Mouse (Mus musculus) lung, adult 2 months (tissue): ENCODE measurements around the gene Plgrkt. TPM values are rescaled to one million over a fixed set of nuclear protein-coding genes. Genes with fewer than 3 reads are reported as not detected.

Experiments used
- DNase-seq: peaks from one replicate; pipeline ENCODE4 v3.0.0; 2022
- H3K4me1 ChIP-seq: fragments of 200-500 bp; 2 replicates; pipeline ENCODE4 v1.6.1; 2011; ENCODE audit warnings: low read length; ENCODE audit not compliant: control insufficient read depth, insufficient read depth
- H3K4me3 ChIP-seq: fragments of 200-500 bp; replicated peaks from 2 replicates; pipeline ENCODE3; 2011; ENCODE audit warnings: low read depth, mild to moderate bottlenecking, control low read depth, low read length; ENCODE audit errors: extremely low read depth
- CTCF ChIP-seq: fragments of 200-500 bp; IDR thresholded peaks from 2 replicates; pipeline ENCODE4 v1.5.1; 2011; ENCODE audit warnings: mild to moderate bottlenecking, low read length, control low read depth; ENCODE audit not compliant: insufficient read depth
- POLR2A ChIP-seq: fragments of 200-500 bp; IDR thresholded peaks from 2 replicates; pipeline ENCODE4 v1.6.1; 2011; ENCODE audit warnings: low read depth, mild to moderate bottlenecking, control low read depth, low read length, borderline replicate concordance; ENCODE audit errors: extremely low read depth
- WGBS: fragments of 180-500 bp; shearing (Covaris S2); methylation state at CpG from one replicate; pipeline ENCODE4 v1.1.7; 2018; 5-methylcytosine and 5-hydroxymethylcytosine counted together
- polyA plus RNA-seq: library from polyadenylated mRNA; depleted of rRNA; stranded (reverse); fragments of >200 nt; gene quantifications from 2 replicates; pipeline ENCODE4 v1.2.3, GENCODE M21; 2012

The Plgrkt gene
- polyA plus RNA-seq, 1 experiment: 56.1 TPM

GRCm38 (mm10) chr19:29334068-29334745 lies 33.0 kb downstream of the Plgrkt start, which contains the start of gene Rln1:
TSS of gene Rln1 (minus strand) at chr19:29334670.
- Histone ChIP-seq H3K4me3 (no peak within 1 kb of the TSS), H3K4me1 (no peaks in the 10 kb centered on the region)
- DNase-seq: no peak
- WGBS: 5% methylated on average over 23 of the region's 23 CpGs
- TF ChIP-seq POLR2A (no peak), CTCF (no peak)

DNA sequence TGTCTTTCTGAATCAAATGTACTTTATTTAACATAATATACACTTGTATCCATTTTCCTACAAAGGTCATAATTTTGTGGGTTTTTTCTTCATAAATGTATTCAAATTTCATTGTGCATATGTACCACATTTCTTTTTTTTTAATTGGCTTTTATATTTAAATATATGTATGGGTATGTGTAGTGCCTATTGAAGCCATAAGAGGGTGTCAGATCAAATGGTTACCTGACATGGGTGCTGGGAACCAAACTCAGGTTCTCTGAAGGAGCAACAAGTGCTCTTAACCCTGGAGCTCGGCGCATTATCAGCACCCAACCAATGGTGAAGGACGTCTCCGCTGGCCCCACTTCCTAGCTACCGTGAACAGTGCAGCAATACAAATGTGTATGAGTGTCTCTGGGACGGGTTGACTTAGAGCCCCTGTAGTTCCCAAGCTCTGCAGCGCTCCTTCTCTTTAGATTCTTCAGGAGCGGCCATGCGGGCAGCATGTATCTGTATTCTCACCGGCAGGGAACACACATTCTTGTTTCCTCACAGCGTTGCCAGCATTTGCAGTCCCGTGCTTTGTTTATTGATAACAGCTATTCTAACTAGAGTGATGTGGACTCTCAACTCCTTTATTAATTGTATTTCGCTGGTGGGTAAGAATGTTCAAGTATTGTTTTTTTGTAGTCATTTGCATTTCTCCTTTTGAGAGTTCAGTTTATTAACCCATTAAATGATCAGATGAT lies 40.2 kb downstream of the Plgrkt start:
- no peak overlapping the region for H3K4me3 ChIP-seq
- H3K4me1 ChIP-seq: no peaks in the 10 kb centered on the region
- 78% methylated on average over 13 of the region's 13 CpGs for WGBS
- no peak for TF ChIP-seq POLR2A
- no peak for TF ChIP-seq CTCF
- DNase-seq: no peak

DNA sequence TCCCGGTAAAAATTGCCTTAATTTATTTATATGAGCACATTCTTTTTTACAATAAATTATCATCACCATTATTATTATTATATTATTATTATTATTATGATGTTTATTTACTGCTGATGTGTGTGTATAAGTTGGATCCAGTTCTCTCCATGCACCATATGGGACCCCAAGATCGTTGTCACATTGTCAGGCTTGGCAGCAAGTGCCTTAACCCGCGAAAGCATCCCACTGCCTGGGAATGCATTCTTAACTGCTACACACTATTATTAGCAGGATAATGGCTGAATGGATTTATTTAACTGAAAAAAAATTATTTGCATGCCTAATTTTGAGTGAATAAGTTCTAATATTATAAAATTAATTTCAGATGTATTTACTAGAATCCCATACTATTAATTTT lies 40.8 kb downstream of the Plgrkt start:
- DNase-seq: no peak
- H3K4me1 ChIP-seq: no peaks in the 10 kb centered on the region
- TF ChIP-seq POLR2A (no peak), CTCF (no peak)
- H3K4me3 ChIP-seq: no peak overlapping the region
- 86% methylated on average over 4 of the region's 4 CpGs for WGBS

- no peak for DNase-seq
- no peak overlapping the region for H3K4me3 ChIP-seq
- H3K4me1 ChIP-seq: no peaks in the 10 kb centered on the region
- WGBS: 39% methylated on average over 9 of the region's 9 CpGs
- TF ChIP-seq POLR2A (no peak), CTCF (no peak)
Observed at GRCm38 (mm10) chr19:29325852-29326180, 41.4 kb downstream of the Plgrkt start.

- 3% methylated on average over 31 of the region's 31 CpGs for WGBS
- H3K4me3 ChIP-seq: peak within 1 kb of the TSS; percentile 20
- DNase-seq: peak; percentile 58
- TF ChIP-seq CTCF: no peak
- no peaks in the 10 kb centered on the region for H3K4me1 ChIP-seq
Observed at GRCm38 (mm10) chr19:29325053-29325851, 41.9 kb downstream of the Plgrkt start, which contains the start of gene Insl6. TSS of gene Insl6 (minus strand) at chr19:29325356.

DNA sequence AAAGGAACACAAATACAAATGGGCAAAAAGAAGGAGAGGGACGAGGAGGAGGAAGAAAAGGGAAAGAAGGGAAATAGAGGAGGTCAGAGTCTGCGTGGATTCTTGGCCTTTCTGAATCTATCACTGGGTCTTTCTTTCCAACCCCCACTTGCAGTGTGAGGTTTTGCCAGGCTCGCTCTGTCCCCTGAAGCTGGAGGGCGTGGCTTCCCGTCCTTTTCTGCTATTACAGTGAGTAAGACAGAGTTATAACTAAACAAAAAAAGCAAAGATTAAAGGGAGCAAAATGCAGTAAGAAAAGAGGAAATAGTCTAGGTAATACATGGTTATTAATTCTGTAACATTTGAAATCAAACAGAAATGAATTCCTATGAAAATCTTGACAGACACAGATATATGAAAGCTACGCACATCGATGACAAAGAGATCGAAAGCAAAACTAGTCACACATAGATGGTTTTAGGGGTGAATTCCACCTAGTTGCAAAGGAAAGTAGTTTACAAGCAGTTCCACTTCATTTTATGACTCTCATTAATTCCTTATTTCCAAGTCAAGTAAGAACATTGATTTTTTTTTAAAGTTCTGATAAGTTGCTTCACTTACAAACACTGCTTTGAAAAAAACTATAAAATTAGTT lies 43.7 kb downstream of the Plgrkt start:
- WGBS: 57% methylated on average over 8 of the region's 8 CpGs
- no peak overlapping the region for H3K4me3 ChIP-seq
- TF ChIP-seq POLR2A (no peak), CTCF (no peak)

GRCm38 (mm10) chr19:29312661-29313060 lies 54.5 kb downstream of the Plgrkt start:
- DNase-seq: no peak
- no peaks in the 10 kb centered on the region for H3K4me1 ChIP-seq
- H3K4me3 ChIP-seq: no peak overlapping the region
- TF ChIP-seq POLR2A: no peak
- no peak for TF ChIP-seq CTCF
- WGBS: 73% methylated on average over 7 of the region's 7 CpGs

More for the DNA sequence above, 43.7 kb downstream of the Plgrkt start:
- no peaks in the 10 kb centered on the region for H3K4me1 ChIP-seq
- DNase-seq: no peak

GRCm38 (mm10) chr19:29311791-29312190 lies 55.4 kb downstream of the Plgrkt start:
- WGBS: 93% methylated on average over 8 of the region's 8 CpGs
- no peak for TF ChIP-seq CTCF
- no peak for TF ChIP-seq POLR2A
- Histone ChIP-seq H3K4me1 (no peaks in the 10 kb centered on the region), H3K4me3 (no peak overlapping the region)
- DNase-seq: no peak

- no peak for TF ChIP-seq POLR2A
- DNase-seq: no peak
- H3K4me3 ChIP-seq: no peak overlapping the region
- no peaks in the 10 kb centered on the region for H3K4me1 ChIP-seq
Observed at GRCm38 (mm10) chr19:29308832-29309231, 58.4 kb downstream of the Plgrkt start.

DNA sequence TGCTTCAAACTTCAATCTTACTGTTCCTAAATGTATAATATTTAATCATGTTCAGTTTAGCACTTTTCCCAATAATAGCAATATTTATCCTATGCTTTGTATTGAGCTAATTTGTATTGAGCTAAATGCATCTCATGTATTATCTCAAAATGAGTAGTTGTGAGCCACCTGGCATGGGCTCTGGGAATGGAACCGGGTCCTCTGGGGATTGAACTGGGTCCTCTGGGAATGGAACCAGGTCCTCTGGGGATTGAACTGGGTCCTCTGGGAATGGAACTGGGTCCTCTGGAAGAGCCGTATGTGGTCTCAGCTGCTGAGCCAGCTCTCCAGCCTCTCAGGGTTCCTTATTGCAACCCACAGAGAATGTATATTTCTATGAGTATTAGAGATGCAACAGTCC lies 65.1 kb downstream of the Plgrkt start:
- Histone ChIP-seq H3K4me1 (no peaks in the 10 kb centered on the region), H3K4me3 (no peak overlapping the region)
- DNase-seq: no peak
- TF ChIP-seq CTCF (no peak), POLR2A (no peak)
- 86% methylated on average over 2 of the region's 2 CpGs for WGBS
